Mouse (Mus musculus): ENCODE measurements around the gene Pde6c. TPM values are rescaled to one million over a fixed set of nuclear protein-coding genes. Genes with fewer than 3 reads are reported as not detected.

The Pde6c gene
- polyA plus RNA-seq, 1 experiment, result 0.12 TPM

- no peaks in the 10 kb centered on the region; the same call in 1 of the 2 replicates for H3K36me3 ChIP-seq (ENCODE audit: control insufficient read depth, insufficient read depth, low read length)
- no peak overlapping the region for H3K27ac ChIP-seq (ENCODE audit: control insufficient read depth, insufficient read depth, low read depth, low read length)
- H3K4me1 ChIP-seq (ENCODE audit: control insufficient read depth, insufficient read depth, low read length), result no peaks in the 10 kb centered on the region
- no peak for TF ChIP-seq POLR2A (IDR thresholded peaks at IDR 0.05; ENCODE audit: control insufficient read depth, low read depth, low read length)
- no peak for TF ChIP-seq CTCF (IDR thresholded peaks at IDR 0.05; ENCODE audit: control insufficient read depth, insufficient read depth, insufficient replicate concordance, low read depth, low read length)
- H3K4me3 ChIP-seq (ENCODE audit: control insufficient read depth, low read depth, low read length), result no peak overlapping the region
- H3K27me3 ChIP-seq (ENCODE audit: control insufficient read depth, insufficient read depth, low read length), result no peaks in the 10 kb centered on the region
Observed at GRCm38 (mm10) chr19:38190606-38191005, 58.0 kb downstream of the Pde6c start.

DNA sequence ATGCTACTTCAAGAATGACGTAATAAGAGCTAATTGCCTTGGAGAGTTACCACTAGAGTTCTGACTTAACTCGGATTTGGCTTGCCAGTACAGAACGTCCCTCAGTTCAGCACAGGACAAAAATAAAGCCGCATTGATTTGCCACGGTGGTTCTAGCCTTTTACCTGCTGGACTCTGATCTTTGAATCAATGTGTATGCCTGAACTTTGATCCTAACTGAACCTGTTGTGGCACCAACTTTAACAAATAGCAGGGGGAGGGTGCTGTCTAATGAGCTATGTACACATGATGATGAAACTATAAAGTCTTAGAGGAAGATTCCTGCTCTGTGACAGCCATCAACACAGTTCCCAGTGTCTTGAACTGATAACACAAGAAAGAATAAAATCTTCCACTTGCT lies 58.9 kb downstream of the Pde6c start:
- Histone ChIP-seq H3K4me3 (ENCODE audit: control insufficient read depth, low read depth, low read length) (no peak overlapping the region), H3K27ac (ENCODE audit: control insufficient read depth, insufficient read depth, low read depth, low read length) (no peak overlapping the region), H3K27me3 (ENCODE audit: control insufficient read depth, insufficient read depth, low read length) (no peaks in the 10 kb centered on the region), H3K36me3 (ENCODE audit: control insufficient read depth, insufficient read depth, low read length) (no peaks in the 10 kb centered on the region; the same call in 1 of the 2 replicates), H3K4me1 (ENCODE audit: control insufficient read depth, insufficient read depth, low read length) (no peaks in the 10 kb centered on the region)
- TF ChIP-seq CTCF (IDR thresholded peaks at IDR 0.05; ENCODE audit: control insufficient read depth, insufficient read depth, insufficient replicate concordance, low read depth, low read length) (no peak), POLR2A (IDR thresholded peaks at IDR 0.05; ENCODE audit: control insufficient read depth, low read depth, low read length) (no peak)

DNA sequence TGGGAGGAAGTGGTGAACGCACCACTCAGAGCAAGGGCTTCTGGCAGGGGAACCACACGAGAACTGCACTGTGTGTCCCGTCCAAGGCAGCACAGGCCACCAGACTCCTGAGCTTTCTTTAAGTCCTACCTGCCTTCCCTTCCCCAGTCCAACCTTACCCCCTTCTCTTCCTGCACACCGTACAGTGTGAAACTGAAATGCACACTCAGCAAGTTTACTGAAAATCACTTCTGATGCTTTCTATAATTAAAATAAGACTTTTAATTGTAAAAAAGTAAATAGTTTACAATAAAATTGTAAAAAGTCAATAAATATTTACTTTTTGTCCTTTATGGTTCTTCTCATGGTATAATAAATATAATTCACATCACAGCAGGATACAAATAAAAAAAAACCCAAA lies 62.7 kb downstream of the Pde6c start:
- no peaks in the 10 kb centered on the region for H3K27me3 ChIP-seq (ENCODE audit: control insufficient read depth, insufficient read depth, low read length)
- H3K4me3 ChIP-seq (ENCODE audit: control insufficient read depth, low read depth, low read length), result no peak overlapping the region
- no peaks in the 10 kb centered on the region for H3K4me1 ChIP-seq (ENCODE audit: control insufficient read depth, insufficient read depth, low read length)
- no peak for TF ChIP-seq CTCF (IDR thresholded peaks at IDR 0.05; ENCODE audit: control insufficient read depth, insufficient read depth, insufficient replicate concordance, low read depth, low read length)
- no peak for TF ChIP-seq POLR2A (IDR thresholded peaks at IDR 0.05; ENCODE audit: control insufficient read depth, low read depth, low read length)
- peaks cover 4% of the 10 kb centered on the region for H3K36me3 ChIP-seq (ENCODE audit: control insufficient read depth, insufficient read depth, low read length)
- H3K27ac ChIP-seq (ENCODE audit: control insufficient read depth, insufficient read depth, low read depth, low read length), result no peak overlapping the region

GRCm38 (mm10) chr19:38198731-38199130 lies 66.2 kb downstream of the Pde6c start:
- Histone ChIP-seq H3K27ac (ENCODE audit: control insufficient read depth, insufficient read depth, low read depth, low read length) (no peak overlapping the region), H3K27me3 (ENCODE audit: control insufficient read depth, insufficient read depth, low read length) (no peaks in the 10 kb centered on the region), H3K4me1 (ENCODE audit: control insufficient read depth, insufficient read depth, low read length) (no peaks in the 10 kb centered on the region), H3K36me3 (ENCODE audit: control insufficient read depth, insufficient read depth, low read length) (peaks cover 4% of the 10 kb centered on the region), H3K4me3 (ENCODE audit: control insufficient read depth, low read depth, low read length) (no peak overlapping the region)
- TF ChIP-seq CTCF (IDR thresholded peaks at IDR 0.05; ENCODE audit: control insufficient read depth, insufficient read depth, insufficient replicate concordance, low read depth, low read length) (no peak), POLR2A (IDR thresholded peaks at IDR 0.05; ENCODE audit: control insufficient read depth, low read depth, low read length) (no peak)

- H3K27ac ChIP-seq (ENCODE audit: control insufficient read depth, insufficient read depth, low read depth, low read length), result no peak overlapping the region
- peaks cover 2% of the 10 kb centered on the region; the same call in 1 of the 2 replicates for H3K36me3 ChIP-seq (ENCODE audit: control insufficient read depth, insufficient read depth, low read length)
- TF ChIP-seq POLR2A (IDR thresholded peaks at IDR 0.05; ENCODE audit: control insufficient read depth, low read depth, low read length) (no peak), CTCF (IDR thresholded peaks at IDR 0.05; ENCODE audit: control insufficient read depth, insufficient read depth, insufficient replicate concordance, low read depth, low read length) (no peak; the same call in 1 of the 2 replicates)
- H3K4me1 ChIP-seq (ENCODE audit: control insufficient read depth, insufficient read depth, low read length), result no peaks in the 10 kb centered on the region
- no peaks in the 10 kb centered on the region for H3K27me3 ChIP-seq (ENCODE audit: control insufficient read depth, insufficient read depth, low read length)
- no peak overlapping the region for H3K4me3 ChIP-seq (ENCODE audit: control insufficient read depth, low read depth, low read length)
Observed at GRCm38 (mm10) chr19:38206669-38207068, 74.1 kb downstream of the Pde6c start.

DNA sequence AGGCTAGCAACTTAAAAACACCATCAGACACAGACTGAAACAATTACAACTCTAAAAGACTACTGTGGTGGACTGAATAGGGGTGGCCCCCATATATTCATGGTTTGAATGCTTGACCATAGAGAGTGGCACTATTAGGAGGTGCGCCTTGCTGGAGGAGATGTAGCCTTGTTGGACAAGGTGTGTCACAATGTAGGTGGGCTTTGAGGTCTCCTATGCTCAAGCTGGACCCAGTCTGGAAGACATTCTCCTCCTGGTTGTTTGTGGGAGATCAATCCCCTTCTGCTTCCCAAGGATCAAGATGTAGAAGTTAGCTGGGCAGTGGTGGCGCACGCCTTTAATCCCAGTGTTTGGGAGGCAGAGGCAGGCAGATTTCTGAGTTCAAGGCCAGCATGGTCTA lies 85.1 kb downstream of the Pde6c start:
- no peak for TF ChIP-seq POLR2A (IDR thresholded peaks at IDR 0.05; ENCODE audit: control insufficient read depth, low read depth, low read length)
- no peak for TF ChIP-seq CTCF (IDR thresholded peaks at IDR 0.05; ENCODE audit: control insufficient read depth, insufficient read depth, insufficient replicate concordance, low read depth, low read length)
- Histone ChIP-seq H3K27me3 (ENCODE audit: control insufficient read depth, insufficient read depth, low read length) (no peaks in the 10 kb centered on the region), H3K36me3 (ENCODE audit: control insufficient read depth, insufficient read depth, low read length) (no peaks in the 10 kb centered on the region; the same call in 1 of the 2 replicates), H3K27ac (ENCODE audit: control insufficient read depth, insufficient read depth, low read depth, low read length) (no peak overlapping the region), H3K4me1 (ENCODE audit: control insufficient read depth, insufficient read depth, low read length) (no peaks in the 10 kb centered on the region), H3K4me3 (ENCODE audit: control insufficient read depth, low read depth, low read length) (no peak overlapping the region)

DNA sequence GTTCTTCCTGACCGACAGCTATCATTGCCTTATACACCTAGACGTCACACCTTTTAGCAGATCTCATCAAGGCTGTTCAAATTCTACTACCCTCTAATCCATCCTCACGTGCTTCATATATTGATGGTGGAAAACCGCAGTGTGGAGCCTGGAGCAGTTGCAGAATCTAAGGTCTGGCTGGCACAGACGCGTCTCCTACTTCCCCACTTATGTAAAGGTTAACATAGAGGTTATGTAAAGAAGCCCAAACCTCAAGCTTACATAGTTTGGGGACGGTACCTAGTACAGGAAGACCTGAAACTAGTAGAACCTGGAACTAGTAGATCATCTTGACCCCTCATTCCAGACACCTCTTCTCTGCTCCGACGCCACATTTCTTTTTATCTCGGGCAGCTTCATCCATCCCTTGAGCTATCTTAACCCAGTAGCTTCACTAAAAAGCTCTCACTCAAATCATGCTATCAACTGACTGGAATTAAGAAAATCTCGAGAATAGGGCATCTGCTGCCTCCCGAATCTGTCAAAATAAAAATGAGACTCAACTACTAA lies 90.8 kb downstream of the Pde6c start:
- H3K36me3 ChIP-seq (ENCODE audit: control insufficient read depth, insufficient read depth, low read length), result no peaks in the 10 kb centered on the region; the same call in 1 of the 2 replicates
- H3K4me3 ChIP-seq (ENCODE audit: control insufficient read depth, low read depth, low read length), result peak overlapping the region; percentile 99
- H3K27ac ChIP-seq (ENCODE audit: control insufficient read depth, insufficient read depth, low read depth, low read length), result peak overlapping the region; percentile 91
- no peaks in the 10 kb centered on the region for H3K27me3 ChIP-seq (ENCODE audit: control insufficient read depth, insufficient read depth, low read length)
- no peaks in the 10 kb centered on the region; the same call in 1 of the 2 replicates for H3K4me1 ChIP-seq (ENCODE audit: control insufficient read depth, insufficient read depth, low read length)
- TF ChIP-seq CTCF (IDR thresholded peaks at IDR 0.05; ENCODE audit: control insufficient read depth, insufficient read depth, insufficient replicate concordance, low read depth, low read length), result no peak
- TF ChIP-seq POLR2A (IDR thresholded peaks at IDR 0.05; ENCODE audit: control insufficient read depth, low read depth, low read length), result no peak

Measured in testis, adult 2 months (tissue).